Mouse (Mus musculus) layer of hippocampus, adult 11-12 months (tissue): ENCODE measurements around the gene Zfpl1.
"Not testable (repeated sequence)": the region's sequence is repeated elsewhere in the genome, so short reads cannot be mapped to it uniquely, and the experiment has no call there.

ENCODE experiments used
- DNase-seq: peaks from one replicate; pipeline ENCODE4 v3.0.0; 2022; ENCODE audit warnings: low spot score

Zfpl1 gene

GRCm38 (mm10) chr19:6057313-6058096 lies 27.3 kb downstream of the Zfpl1 start, which contains the start of the genes Mrpl49 and Fau:
Gene Mrpl49, minus strand, starts transcription at chr19:6057785.
Gene Fau, plus strand, starts transcription at chr19:6057844.
- DNase-seq, result peak; percentile 99

DNA sequence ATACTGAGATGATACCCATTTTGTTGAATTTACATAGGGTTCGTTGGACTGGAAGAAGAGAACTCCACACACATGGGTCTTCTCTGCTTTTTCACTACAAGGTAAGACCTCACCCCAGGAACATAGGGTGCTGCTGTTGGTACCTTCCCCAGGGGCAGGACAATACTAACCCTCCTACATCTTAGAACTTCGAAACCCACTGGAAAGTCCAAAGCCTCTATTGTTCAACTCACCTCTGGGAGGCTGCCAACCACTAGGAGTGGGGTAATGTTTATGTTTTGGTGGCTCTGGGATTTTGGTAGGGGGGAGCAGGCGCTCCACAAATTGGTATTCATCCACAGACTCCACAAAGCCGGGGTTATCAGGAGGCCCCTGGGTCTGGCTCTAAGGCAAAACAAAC lies 28.1 kb downstream of the Zfpl1 start:
- DNase-seq, result no peak

GRCm38 (mm10) chr19:6054296-6054695 lies 30.5 kb downstream of the Zfpl1 start:
- DNase-seq, result no peak

DNA sequence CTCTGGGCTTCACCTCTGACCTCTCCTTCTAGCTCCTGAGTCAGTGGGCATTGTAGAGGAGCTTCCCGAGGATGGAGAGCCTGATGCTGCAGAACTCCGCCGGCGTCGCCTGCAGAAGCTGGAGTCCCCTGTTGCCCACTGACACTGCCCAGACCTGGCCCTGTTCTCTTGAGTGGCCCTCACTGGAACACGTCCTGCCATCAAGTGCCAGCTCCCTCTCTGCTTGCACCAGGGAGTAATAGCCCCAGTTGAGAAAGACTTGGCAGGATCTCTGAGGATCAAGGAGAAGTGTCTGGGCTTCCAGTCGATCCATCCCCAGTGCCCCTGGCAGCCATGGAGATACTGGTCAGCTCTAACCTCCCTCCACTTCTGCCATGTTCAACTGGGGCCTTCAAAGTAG lies 32.2 kb downstream of the Zfpl1 start:
- DNase-seq, result no peak

DNA sequence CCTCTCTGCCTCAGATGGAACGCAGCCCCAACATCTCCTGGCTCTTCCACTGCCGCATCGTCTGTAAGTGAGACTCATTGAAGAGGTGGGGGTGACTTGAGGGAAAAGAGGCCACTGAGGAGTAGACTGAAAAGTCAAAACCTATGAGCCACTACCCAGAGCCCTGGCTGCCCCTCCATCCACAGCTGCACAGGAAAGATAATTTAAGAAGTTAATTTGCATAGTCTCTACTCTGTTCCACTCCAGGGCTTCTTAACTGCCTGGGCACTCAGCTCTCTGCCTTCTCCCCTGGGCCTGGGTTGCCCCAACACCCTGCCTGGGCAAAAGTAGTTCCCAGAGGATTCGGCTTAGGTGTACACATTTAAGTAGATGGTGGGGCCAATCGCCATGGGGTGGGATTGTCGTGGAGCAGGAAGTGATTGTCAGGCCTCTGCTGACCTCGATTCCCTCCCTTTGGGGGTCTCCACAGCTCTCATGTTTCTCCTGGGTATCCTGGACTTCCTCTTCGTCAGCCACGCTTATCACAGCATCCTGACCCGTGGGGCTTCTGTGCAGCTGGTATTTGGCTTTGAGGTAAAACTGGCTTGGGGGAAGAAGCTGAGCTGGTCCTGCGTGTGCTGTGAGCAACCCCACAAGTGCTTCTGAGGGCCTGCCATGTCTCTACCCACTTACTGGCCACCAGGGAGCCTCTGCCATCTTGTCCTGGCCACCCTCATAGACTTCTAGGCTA lies 35.9 kb downstream of the Zfpl1 start:
- DNase-seq, result no peak

DNA sequence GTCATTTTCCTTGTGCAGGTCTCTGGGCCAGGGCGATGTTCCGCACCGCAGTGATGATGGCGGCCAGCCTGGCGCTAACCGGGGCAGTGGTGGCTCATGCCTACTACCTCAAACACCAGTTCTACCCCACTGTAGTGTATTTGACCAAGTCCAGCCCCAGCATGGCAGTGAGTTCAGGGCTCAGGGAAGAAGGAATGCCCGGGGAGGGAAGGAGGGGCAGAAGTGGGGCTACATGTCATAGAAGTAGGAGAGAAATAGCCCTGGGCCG lies 36.9 kb downstream of the Zfpl1 start:
- DNase-seq, result no peak

GRCm38 (mm10) chr19:6047154-6047898 lies 37.4 kb downstream of the Zfpl1 start:
- DNase-seq, result no peak

- DNase-seq, result peak; percentile 91
These were observed 38.2 kb downstream of the Zfpl1 start, which contains the start of gene Syvn1 for GRCm38 (mm10) chr19:6046294-6047153. Gene Syvn1, plus strand, starts transcription at chr19:6046576.

- DNase-seq, result no peak
These were observed 39.1 kb downstream of the Zfpl1 start for GRCm38 (mm10) chr19:6045366-6046293.

DNA sequence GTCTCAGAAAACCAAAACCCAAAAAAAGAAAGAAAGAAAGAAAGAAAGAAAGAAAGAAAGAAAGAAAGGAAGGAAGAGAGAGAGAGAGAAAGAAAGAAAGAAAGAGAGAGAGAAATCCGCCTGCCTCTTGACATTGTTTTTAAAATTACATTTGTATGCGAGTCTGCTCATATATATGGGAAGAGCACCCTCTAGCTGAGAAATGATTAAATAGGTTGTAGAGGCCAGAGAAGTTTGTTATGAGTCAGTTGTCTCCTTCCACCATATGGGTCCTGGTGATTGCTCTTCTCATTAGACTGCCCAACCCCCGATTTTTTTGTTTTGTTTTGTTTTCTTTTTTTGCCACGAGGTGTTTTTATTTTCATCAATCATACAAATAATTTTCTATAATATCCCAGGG lies 40.7 kb downstream of the Zfpl1 start:
- not testable (repeated sequence) for DNase-seq

DNA sequence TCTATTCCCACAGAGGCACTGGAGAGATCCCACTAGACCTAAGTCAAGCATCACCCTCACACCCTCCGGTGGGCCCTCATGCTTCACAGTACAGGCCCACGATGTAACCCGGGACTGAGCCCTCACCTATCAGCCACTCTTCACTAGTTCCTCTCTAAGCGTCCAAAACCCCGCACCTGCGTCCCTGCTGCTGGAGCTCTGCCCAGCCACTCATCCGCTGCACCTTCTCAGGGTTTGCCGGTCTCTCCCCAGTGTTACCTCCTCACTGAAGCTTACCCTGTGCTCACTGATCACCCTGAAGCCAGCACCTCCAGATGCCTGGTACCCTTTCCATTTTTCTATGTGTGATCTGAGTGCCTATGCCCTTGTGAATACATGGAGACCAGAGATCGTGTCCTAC lies 42.5 kb downstream of the Zfpl1 start:
- no peak for DNase-seq

DNA sequence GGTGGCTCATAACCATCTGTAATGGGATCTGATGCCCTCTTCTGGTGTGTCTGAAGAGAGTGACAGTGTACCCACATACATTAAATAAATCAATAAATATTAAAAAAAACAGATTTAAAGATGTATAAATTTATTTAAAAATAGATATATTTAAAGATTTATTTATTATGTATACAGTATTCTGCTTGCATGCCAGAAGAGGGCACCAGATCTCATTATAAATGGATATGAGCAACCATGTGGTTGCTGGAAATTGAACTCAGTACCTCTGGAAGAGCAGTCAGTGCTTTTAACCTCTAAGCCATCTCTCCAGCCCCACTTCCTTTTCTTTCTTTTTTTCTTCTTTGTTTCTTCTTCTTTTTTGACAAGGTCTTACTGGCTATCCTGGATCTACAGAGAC lies 44.8 kb downstream of the Zfpl1 start:
- DNase-seq, result no peak

DNA sequence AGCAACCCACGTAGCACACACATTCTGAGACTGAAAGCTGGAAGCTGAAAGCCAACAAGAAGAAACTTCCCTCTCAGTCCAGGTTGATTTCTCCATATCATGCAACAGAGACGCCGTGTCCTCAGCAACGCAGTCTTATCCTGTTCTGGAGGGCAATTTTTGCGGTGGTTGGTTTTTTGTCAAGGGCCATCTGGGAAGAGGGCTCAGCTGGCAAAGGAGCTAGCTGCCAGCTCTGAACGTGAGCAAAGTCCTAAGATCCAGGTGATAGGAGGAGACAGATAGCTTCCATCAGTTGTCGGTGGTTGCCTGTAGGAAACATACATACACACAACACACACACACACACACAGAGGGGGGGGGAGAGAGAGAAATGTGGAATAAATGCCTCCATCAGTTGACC lies 46.4 kb downstream of the Zfpl1 start:
- DNase-seq, result no peak

DNA sequence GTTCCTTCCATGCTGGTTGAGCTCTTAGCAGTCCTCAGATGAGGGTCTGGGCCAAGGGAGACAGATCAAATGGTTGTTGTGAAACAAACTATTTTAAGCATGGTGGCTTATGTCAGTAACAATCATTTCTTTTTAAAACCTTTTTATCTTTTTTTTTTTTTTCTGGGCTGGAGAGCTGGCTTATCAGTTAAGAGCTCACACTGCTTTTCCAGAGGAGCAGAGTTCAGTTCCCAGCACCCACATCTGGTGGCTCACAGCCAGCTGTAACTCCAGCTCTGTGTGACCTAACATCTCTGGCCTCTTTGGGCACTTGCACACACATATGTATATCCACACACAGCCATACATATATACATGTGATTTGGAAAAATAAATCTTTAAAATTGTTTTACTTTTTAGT lies 47.1 kb downstream of the Zfpl1 start:
- no peak for DNase-seq

DNA sequence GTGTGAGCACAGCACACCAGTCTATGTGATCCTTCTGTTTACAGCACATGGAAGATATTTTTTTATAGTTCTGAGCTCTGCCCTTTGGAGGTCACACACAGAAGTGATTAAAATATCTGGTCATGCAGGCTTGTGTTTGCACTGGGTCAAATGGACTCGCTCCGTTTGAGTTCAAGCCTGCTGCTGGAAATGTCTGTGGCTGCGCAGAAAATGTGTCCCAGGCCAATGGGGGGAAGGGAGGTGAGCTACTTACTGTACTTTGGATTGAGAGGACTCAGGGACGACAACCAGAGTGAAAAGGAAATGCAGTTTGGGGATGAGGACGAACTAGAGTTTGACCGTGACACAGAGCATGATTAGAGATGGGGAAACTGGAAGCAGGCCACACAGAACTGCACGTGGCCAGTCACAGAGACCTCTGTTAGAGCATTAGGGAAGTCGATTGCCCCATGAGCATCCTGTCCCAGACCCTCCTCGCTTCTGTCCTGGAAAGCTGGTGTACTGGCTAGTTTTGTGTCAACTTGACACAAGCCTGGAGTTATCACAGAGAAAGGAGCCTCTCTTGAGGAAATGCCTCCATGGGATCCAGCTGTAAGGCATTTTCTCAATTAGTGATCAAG lies 48.7 kb downstream of the Zfpl1 start:
- no peak for DNase-seq
